Mouse (Mus musculus) testis, postnatal 10 days (tissue): ENCODE measurements at regions not wholly inside any gene's neighbourhood (a gene's known extent, or its start where the extent isn't known, plus 50 kb on each side); places are given as distances from the start of the nearest gene placed in this dataset.
A peak's percentile ranks its signal among the peaks of the same experiment; 100 is the strongest.

Source experiments
- DNase-seq: peaks from one replicate; pipeline ENCODE4 v3.0.0; 2021; ENCODE audit warnings: low spot score

GRCm38 (mm10) chr4:124149771-124150451, 232.1 kb upstream of the 4930535I16Rik start:
- DNase-seq: no peak

DNA sequence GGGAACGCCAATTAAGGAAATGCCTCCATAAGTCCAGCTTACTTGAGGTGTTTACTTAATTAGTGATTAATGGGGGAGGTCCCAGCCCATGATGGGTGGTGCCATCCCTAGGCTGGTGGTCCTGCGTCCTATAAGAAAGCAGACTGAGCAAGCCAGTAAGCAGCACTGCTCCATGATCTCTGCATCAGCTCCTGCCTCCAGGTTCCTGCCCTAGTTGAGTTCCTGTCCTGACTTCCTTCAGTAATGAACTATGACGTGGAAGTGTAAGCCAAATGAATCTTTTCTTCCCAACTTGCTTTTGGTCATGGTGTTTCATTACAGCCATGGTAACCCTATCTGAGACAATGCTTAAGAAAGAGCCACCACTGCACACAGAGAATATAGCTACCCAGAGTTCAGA, 231.2 kb upstream of the 4930535I16Rik start:
- no peak for DNase-seq

- no peak for DNase-seq
These were observed 229.5 kb upstream of the 4930535I16Rik start for GRCm38 (mm10) chr4:124147276-124147675.

GRCm38 (mm10) chr4:124146135-124146534, 228.3 kb upstream of the 4930535I16Rik start:
- DNase-seq: no peak

GRCm38 (mm10) chr4:124143630-124144029, 225.8 kb upstream of the 4930535I16Rik start:
- DNase-seq: no peak

GRCm38 (mm10) chr4:124143226-124143625, 225.4 kb upstream of the 4930535I16Rik start:
- DNase-seq: no peak

- DNase-seq: peak; percentile 93
These were observed 224.3 kb upstream of the 4930535I16Rik start for GRCm38 (mm10) chr4:124142083-124142482.

GRCm38 (mm10) chr4:124135165-124135470, 217.3 kb upstream of the 4930535I16Rik start:
- no peak for DNase-seq

DNA sequence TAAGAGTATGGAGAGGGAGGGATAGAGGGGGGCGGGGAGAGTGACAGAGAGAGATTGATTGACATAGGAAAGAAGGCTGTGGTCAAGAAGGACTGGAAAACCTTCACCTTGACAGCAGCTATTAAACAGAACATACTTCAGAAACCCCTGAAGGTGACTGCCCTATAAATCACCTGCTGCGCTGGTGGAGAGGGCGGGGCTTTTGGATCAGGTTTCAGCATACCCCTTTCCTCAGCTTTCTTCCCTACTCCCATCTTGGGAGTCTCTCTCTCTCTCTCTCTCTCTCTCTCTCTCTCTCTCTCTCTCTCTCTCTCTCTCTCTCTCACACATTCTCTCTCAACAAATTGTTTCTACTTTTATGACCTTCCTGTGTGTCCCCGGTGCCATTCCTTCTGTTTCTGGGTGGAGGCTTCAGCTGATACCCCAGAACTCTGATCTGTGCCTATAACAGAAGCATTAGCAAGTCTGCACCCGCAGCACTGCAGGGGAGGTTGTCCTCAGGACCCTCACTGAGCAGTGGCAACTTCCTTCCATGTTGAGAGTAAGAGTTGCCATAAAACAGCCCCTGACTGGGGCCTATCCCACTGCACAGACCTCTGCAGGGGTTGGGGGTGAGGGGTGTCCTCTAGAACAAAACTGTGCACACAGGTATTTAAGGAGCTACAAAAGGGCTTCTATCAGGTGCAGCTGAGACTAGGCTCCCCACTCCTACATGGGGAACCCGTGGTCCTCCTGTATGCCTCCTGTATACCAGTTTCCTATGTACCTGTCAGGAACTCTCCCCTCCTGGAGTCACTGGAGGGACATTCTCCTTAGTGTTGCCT, 216.7 kb upstream of the 4930535I16Rik start:
- no peak for DNase-seq

DNA sequence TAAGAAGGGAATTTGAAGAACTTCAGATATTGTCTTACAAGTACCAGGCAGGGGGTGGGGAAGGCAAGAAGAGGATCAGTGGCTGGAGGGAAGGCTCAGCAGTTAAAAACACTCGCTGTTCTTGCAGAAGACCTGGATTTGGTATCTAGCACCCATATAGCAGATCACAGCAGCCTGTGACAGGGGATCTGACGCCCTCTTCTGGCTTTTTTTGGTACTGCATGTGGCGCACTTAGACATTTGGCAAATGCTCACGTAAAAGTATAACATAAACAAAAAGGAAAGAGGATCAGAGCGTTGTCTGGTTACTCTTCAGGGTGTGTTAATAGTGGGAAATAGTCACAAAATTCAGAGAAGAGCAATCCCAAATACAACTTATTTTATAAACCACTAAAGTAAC, 213.1 kb upstream of the 4930535I16Rik start:
- DNase-seq: peak; percentile 59

- no peak for DNase-seq
These were observed 208.4 kb upstream of the 4930535I16Rik start for GRCm38 (mm10) chr4:124126258-124126657.

- no peak for DNase-seq
These were observed 202.5 kb upstream of the 4930535I16Rik start for GRCm38 (mm10) chr4:124120334-124120733.

DNA sequence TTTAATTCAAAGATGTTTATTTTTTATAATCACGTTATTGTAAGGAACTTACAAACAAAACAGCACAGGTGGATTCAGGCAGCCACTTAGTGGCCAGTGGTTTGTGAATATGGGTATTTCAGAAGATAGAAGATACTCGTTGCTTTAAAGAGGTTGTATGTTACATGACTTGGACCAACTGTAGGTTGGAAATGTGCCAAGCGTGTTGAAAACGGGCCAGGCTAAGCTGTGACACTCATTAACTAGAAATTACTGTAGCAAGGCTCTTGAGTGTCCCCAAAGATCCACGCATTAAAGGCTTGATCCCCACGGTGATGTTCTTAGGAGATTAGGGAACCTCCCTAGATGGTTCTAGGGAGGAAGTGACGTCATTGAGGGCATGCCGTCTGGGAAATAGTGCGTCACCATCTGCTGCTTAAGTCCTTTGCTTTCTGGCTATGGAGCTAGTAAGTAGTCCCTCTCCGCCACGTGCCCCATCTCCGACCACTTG, 196.1 kb upstream of the 4930535I16Rik start:
- no peak for DNase-seq

DNA sequence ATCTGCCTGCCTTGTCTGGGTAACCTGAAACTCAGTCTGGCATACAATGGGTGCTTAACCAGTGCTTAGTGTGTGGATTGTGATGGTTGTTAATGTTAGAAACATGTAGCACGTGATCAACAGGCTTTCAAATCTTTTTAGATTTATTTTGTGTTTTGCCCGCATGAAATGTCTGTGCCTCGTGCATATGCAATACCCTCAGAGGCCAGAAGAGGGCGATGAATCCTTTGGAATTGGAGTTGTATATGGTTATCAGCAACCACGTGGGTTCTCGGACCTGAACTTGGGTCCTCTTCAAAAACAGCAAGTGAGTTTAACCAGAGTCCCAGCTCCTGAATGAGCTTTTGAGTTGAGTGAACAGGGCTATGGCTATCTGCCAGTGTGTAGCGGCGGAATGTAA, 192.9 kb upstream of the 4930535I16Rik start:
- DNase-seq: peak; percentile 51

GRCm38 (mm10) chr4:124109371-124109770, 191.5 kb upstream of the 4930535I16Rik start:
- DNase-seq: no peak

DNA sequence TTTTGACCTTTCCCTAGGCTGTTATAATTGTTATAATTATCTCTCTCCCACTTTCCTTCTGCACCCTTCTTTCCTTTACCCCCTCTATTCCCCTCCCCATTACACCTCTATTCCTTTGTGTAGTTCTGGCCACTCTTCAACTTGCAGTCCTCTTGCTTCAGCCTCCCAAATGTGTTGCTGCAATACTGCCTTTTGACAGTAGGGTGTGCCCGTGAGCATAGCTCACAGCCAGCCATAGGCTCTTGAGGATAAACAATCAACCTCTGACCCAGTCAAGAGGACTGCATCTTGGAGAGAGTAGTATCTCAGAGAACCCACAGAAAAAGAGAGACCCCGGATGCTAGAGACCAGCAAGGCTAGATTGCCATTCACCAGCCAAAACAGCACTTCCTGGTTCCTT, 184.9 kb upstream of the 4930535I16Rik start:
- no peak for DNase-seq

GRCm38 (mm10) chr4:124086801-124087200, 169.0 kb upstream of the 4930535I16Rik start:
- DNase-seq: no peak

DNA sequence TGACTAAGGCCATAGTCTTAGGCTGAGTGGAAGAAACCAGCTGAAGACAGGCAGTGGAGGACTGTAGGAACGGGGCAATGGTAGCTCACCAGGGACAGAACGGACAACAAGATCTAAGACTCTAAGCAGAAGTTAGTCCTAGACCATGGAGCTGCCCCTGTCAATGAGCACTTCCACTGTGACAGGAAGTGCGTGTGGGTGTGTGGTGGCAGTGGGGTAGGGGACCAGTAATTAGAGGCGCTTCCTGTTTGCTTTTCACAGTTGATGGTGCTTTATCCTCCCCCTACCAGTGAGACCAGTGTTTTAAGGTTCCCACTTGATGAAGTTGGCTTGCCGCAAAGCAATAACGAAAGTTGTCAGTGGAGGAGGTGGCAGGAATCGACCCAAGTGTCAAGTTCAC, 168.4 kb upstream of the 4930535I16Rik start:
- no peak for DNase-seq

DNA sequence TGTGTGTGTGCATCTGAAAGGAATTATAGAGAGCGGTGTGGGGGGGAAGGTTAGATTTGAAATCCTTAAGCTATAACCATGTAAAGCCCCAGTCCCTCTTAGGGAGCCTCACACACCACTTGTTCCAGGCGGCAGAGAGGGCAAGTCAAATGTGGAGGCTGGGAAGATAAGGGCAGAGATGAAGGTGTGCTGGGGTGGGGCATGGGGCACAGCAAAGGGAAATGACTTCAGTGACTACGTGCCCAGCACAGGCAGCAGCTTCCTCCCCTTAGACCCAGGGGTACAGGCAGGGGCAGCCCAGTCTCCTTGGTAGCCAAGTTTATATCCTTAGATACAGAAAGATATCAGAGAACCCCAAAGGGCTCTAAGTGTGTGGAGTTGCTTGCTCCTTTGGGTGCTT, 161.8 kb upstream of the 4930535I16Rik start:
- no peak for DNase-seq

GRCm38 (mm10) chr4:124075551-124075950, 157.7 kb upstream of the 4930535I16Rik start:
- no peak for DNase-seq

DNA sequence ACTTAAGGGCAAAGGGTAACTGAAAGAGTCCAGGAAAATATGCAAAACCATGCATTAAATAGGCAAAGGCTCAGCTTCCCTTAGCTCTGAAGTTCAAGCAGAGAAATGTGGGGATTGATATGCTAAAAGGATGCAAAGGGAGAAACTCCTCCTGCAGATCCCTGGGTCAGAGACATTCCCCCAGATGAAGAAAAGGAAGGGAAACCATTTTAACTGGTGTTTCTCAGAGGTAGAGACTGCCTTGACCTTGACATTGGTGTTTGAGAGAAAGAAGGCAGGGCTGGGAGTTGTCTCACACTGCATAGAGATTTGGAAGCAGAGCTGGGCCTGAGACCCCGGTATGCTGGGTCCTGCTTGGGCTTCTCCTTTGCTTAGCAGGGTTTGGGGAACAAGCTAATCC, 155.8 kb upstream of the 4930535I16Rik start:
- DNase-seq: no peak

GRCm38 (mm10) chr4:124064601-124065000, 146.8 kb upstream of the 4930535I16Rik start:
- DNase-seq: no peak
